ENCODE assay signal across 1 mouse cellular context in the genomic region with DNA sequence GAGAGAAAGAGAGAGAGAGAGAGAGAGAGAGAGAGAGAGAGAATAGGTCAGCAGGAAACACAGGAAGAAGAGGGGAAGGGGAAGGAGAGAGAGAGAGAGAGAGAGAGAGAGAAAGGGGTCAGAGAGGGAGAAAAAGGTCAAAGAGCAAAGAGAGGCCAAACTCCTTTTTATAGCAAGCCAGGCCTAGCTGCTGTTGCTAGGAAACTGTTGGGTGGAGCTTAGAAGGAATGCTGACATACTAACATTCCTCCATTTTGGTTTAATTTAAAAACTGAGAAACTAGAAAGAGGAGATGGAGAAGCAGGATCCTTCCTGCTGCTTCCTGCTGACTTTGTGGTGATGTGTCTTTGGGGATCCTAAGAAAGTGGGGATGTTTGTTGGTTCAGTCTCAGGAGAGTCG.
TF ChIP-seq lines count a peak whose summit lies in the region.

No protein-coding gene starts in this region.

TF ChIP-seq in CH12.LX, 34 proteins besides CTCF, POLR2A, EP300 and RAD21 (continued from another document):
- no peak for TF ChIP-seq KAT2A (IDR thresholded peaks at IDR 0.05; ENCODE audit: insufficient replicate concordance, low read length)
